Mouse (Mus musculus): ENCODE data around the gene Kcnd3. TPM values are rescaled to one million over a fixed set of nuclear protein-coding genes. Genes with fewer than 3 reads are reported as not detected.
"Not testable (repeated sequence)": the region's sequence is repeated elsewhere in the genome, so short reads cannot be mapped to it uniquely, and the experiment has no call there.

Kcnd3 gene
- polyA plus RNA-seq, 2 experiments: 1.0 to 2.0 TPM

- no peaks in the 10 kb centered on the region for H3K9me3 ChIP-seq (ENCODE audit: control insufficient read depth, low read length)
- 71% methylated on average over 17 of the region's 17 CpGs for WGBS
- H3K9ac ChIP-seq (ENCODE audit: low read depth, low read length, severe bottlenecking): no peak overlapping the region
- no peak overlapping the region for H3K4me2 ChIP-seq (replicated peaks; ENCODE audit: low read depth, low read length, severe bottlenecking)
- no peaks in the 10 kb centered on the region for H3K36me3 ChIP-seq (ENCODE audit: control insufficient read depth, insufficient read depth, low read length)
- H3K4me3 ChIP-seq (replicated peaks; ENCODE audit: low read length): no peak overlapping the region
- no peak for TF ChIP-seq POLR2A (IDR thresholded peaks at IDR 0.05; ENCODE audit: borderline replicate concordance, extremely low read depth, insufficient read depth, insufficient read length)
- H3K27me3 ChIP-seq (ENCODE audit: control insufficient read depth, insufficient read depth, low read length): 0 out of 2 replicates have a peak, but pooled peaks cover 6% of the 10 kb centered on the region
- ATAC-seq (ENCODE audit: low FRiP score, low read depth): no peak
- no peaks in the 10 kb centered on the region for H3K4me1 ChIP-seq (ENCODE audit: control insufficient read depth, insufficient read depth, low read length)
- no peak for DNase-seq (ENCODE audit: low spot score)
- no peak overlapping the region for H3K27ac ChIP-seq (replicated peaks; ENCODE audit: low read depth, low read length)
These were observed 244.4 kb downstream of the Kcnd3 start for GRCm38 (mm10) chr3:105696387-105697147.

GRCm38 (mm10) chr3:105697148-105697441, 245.0 kb downstream of the Kcnd3 start:
- Histone ChIP-seq H3K9ac (ENCODE audit: low read depth, low read length, severe bottlenecking) (no peak overlapping the region), H3K4me1 (ENCODE audit: control insufficient read depth, insufficient read depth, low read length) (no peaks in the 10 kb centered on the region), H3K27me3 (ENCODE audit: control insufficient read depth, insufficient read depth, low read length) (0 out of 2 replicates have a peak, but pooled peaks cover 6% of the 10 kb centered on the region), H3K4me2 (replicated peaks; ENCODE audit: low read depth, low read length, severe bottlenecking) (no peak overlapping the region), H3K9me3 (ENCODE audit: control insufficient read depth, low read length) (no peaks in the 10 kb centered on the region), H3K27ac (replicated peaks; ENCODE audit: low read depth, low read length) (no peak overlapping the region), H3K36me3 (ENCODE audit: control insufficient read depth, insufficient read depth, low read length) (no peaks in the 10 kb centered on the region), H3K4me3 (replicated peaks; ENCODE audit: low read length) (no peak overlapping the region)
- ATAC-seq (ENCODE audit: low FRiP score, low read depth) (no peak), DNase-seq (ENCODE audit: low spot score) (no peak)
- 58% methylated on average over 5 of the region's 5 CpGs for WGBS
- no peak for TF ChIP-seq POLR2A (IDR thresholded peaks at IDR 0.05; ENCODE audit: borderline replicate concordance, extremely low read depth, insufficient read depth, insufficient read length)

GRCm38 (mm10) chr3:105698311-105698710, 246.2 kb downstream of the Kcnd3 start:
- Histone ChIP-seq H3K4me2 (replicated peaks; ENCODE audit: low read depth, low read length, severe bottlenecking) (no peak overlapping the region), H3K4me1 (ENCODE audit: control insufficient read depth, insufficient read depth, low read length) (no peaks in the 10 kb centered on the region), H3K9ac (ENCODE audit: low read depth, low read length, severe bottlenecking) (no peak overlapping the region), H3K36me3 (ENCODE audit: control insufficient read depth, insufficient read depth, low read length) (no peaks in the 10 kb centered on the region), H3K27ac (replicated peaks; ENCODE audit: low read depth, low read length) (no peak overlapping the region), H3K27me3 (ENCODE audit: control insufficient read depth, insufficient read depth, low read length) (0 out of 2 replicates have a peak, but pooled peaks cover 6% of the 10 kb centered on the region), H3K9me3 (ENCODE audit: control insufficient read depth, low read length) (no peaks in the 10 kb centered on the region), H3K4me3 (replicated peaks; ENCODE audit: low read length) (no peak overlapping the region)
- TF ChIP-seq POLR2A (IDR thresholded peaks at IDR 0.05; ENCODE audit: borderline replicate concordance, extremely low read depth, insufficient read depth, insufficient read length): no peak
- 77% methylated on average over 1 of the region's 1 CpGs for WGBS
- no peak for ATAC-seq (ENCODE audit: low FRiP score, low read depth)
- DNase-seq (ENCODE audit: low spot score): no peak

- no peak overlapping the region for H3K9ac ChIP-seq (ENCODE audit: low read depth, low read length, severe bottlenecking)
- H3K36me3 ChIP-seq (ENCODE audit: control insufficient read depth, insufficient read depth, low read length): no peaks in the 10 kb centered on the region
- H3K4me1 ChIP-seq (ENCODE audit: control insufficient read depth, insufficient read depth, low read length): no peaks in the 10 kb centered on the region
- no peaks in the 10 kb centered on the region for H3K9me3 ChIP-seq (ENCODE audit: control insufficient read depth, low read length)
- H3K4me2 ChIP-seq (replicated peaks; ENCODE audit: low read depth, low read length, severe bottlenecking): no peak overlapping the region
- DNase-seq (ENCODE audit: low spot score) (no peak), ATAC-seq (ENCODE audit: low FRiP score, low read depth) (no peak)
- WGBS: 44% methylated on average over 3 of the region's 3 CpGs
- no peak for TF ChIP-seq POLR2A (IDR thresholded peaks at IDR 0.05; ENCODE audit: borderline replicate concordance, extremely low read depth, insufficient read depth, insufficient read length)
- H3K4me3 ChIP-seq (replicated peaks; ENCODE audit: low read length): no peak overlapping the region
- peaks cover 11% of the 10 kb centered on the region; the same call in 1 of the 2 replicates for H3K27me3 ChIP-seq (ENCODE audit: control insufficient read depth, insufficient read depth, low read length)
- no peak overlapping the region for H3K27ac ChIP-seq (replicated peaks; ENCODE audit: low read depth, low read length)
These were observed 247.3 kb downstream of the Kcnd3 start for GRCm38 (mm10) chr3:105699241-105699933.

- not testable (repeated sequence) for H3K4me1 ChIP-seq (ENCODE audit: control insufficient read depth, insufficient read depth, low read length); DNase-seq (ENCODE audit: low spot score)
- WGBS: 36% methylated on average over 1 of the region's 1 CpGs
These were observed 248.7 kb downstream of the Kcnd3 start for GRCm38 (mm10) chr3:105700786-105701185.

More at GRCm38 (mm10) chr3:105700786-105701185, 248.7 kb downstream of the Kcnd3 start:
- H3K27me3 ChIP-seq (ENCODE audit: control insufficient read depth, insufficient read depth, low read length): peaks cover 14% of the 10 kb centered on the region; the same call in 1 of the 2 replicates
- H3K36me3 ChIP-seq (ENCODE audit: control insufficient read depth, insufficient read depth, low read length); H3K4me3 ChIP-seq (replicated peaks; ENCODE audit: low read length); H3K27ac ChIP-seq (replicated peaks; ENCODE audit: low read depth, low read length); H3K9me3 ChIP-seq (ENCODE audit: control insufficient read depth, low read length); H3K9ac ChIP-seq (ENCODE audit: low read depth, low read length, severe bottlenecking); H3K4me2 ChIP-seq (replicated peaks; ENCODE audit: low read depth, low read length, severe bottlenecking); ATAC-seq (ENCODE audit: low FRiP score, low read depth): not testable (repeated sequence)

Measured in limb, embryonic 14.5 days (tissue).